Comparison of ENCODE assay signal across 14 mouse cellular contexts in genomic region chr11:18972968-18973367, GRCm38 (mm10).
"Had no signal": no experiment of that assay in that cellular context is flagged by ENCODE, and none has a peak within 500 bp of the region (broad histone marks: within the 10 kb centered on the region; RNA-seq: fewer than 3 reads in every experiment).

No protein-coding gene starts in this region.

- H3K9me3 ChIP-seq: limb, embryonic 15.5 days; liver, embryonic 12.5 days; midbrain, embryonic 10.5 days; neural tube, embryonic 15.5 days had no signal

- H3K27ac ChIP-seq: limb, embryonic 15.5 days; liver, embryonic 12.5 days; midbrain, embryonic 10.5 days; neural tube, embryonic 15.5 days had no signal

- H3K36me3 ChIP-seq: limb, embryonic 15.5 days; neural tube, embryonic 15.5 days had no signal

- DNase-seq: kidney, postnatal 36 days; layer of hippocampus, adult 9-11 months; layer of hippocampus, postnatal 36 days; lung, embryonic 14.5 days; lung, postnatal 10 days; midbrain, embryonic 14.5 days; right cerebral cortex, adult 18-20 months; right cerebral cortex, postnatal 25 days; thymus, postnatal 36 days had no signal

- H3K4me1 ChIP-seq: limb, embryonic 15.5 days had no signal

- H3K9ac ChIP-seq: limb, embryonic 15.5 days; liver, embryonic 12.5 days; lung, embryonic 14.5 days; neural tube, embryonic 15.5 days had no signal

- H3K27me3 ChIP-seq: limb, embryonic 15.5 days; liver, embryonic 12.5 days; neural tube, embryonic 15.5 days had no signal

- H3K4me2 ChIP-seq: limb, embryonic 15.5 days; liver, embryonic 12.5 days; lung, embryonic 14.5 days; neural tube, embryonic 15.5 days had no signal

- H3K4me3 ChIP-seq: limb, embryonic 15.5 days; liver, embryonic 12.5 days; midbrain, embryonic 10.5 days; myocyte; neural tube, embryonic 15.5 days had no signal
